Mouse (Mus musculus) bone marrow, adult 2 months (tissue): ENCODE results near the gene Pcyt2.

Experiments used
- CTCF ChIP-seq: fragments of 200-500 bp; IDR thresholded peaks from 2 replicates; pipeline ENCODE4 v1.5.1; 2011; ENCODE audit warnings: low read length, control low read depth; ENCODE audit not compliant: control insufficient read depth, insufficient read depth
- POLR2A ChIP-seq: fragments of 200-500 bp; IDR thresholded peaks from 2 replicates; pipeline ENCODE4 v1.6.1; 2011; ENCODE audit warnings: low read depth, mild to moderate bottlenecking, control low read depth, low read length, borderline replicate concordance; ENCODE audit not compliant: control insufficient read depth

GRCm38 (mm10) chr11:120643601-120643987 lies 25.9 kb upstream of the Pcyt2 start, which contains the start of gene Pycr1:
- TF ChIP-seq CTCF (no peak), POLR2A (peak; percentile 37; the same call in 1 of the 2 replicates)
